Mouse (Mus musculus) liver, postnatal 0 days (tissue): ENCODE data around the gene Disp1.

Experiments used
- CTCF ChIP-seq: sonication (generic); IDR thresholded peaks from 2 replicates; pipeline ENCODE4 v1.5.1; 2016; ENCODE audit warnings: antibody characterized with exemption, low read depth
- EP300 ChIP-seq: IDR thresholded peaks from 2 replicates; pipeline ENCODE4 v1.6.1; 2016; ENCODE audit warnings: antibody characterized with exemption, low read depth, mild to moderate bottlenecking

DNA sequence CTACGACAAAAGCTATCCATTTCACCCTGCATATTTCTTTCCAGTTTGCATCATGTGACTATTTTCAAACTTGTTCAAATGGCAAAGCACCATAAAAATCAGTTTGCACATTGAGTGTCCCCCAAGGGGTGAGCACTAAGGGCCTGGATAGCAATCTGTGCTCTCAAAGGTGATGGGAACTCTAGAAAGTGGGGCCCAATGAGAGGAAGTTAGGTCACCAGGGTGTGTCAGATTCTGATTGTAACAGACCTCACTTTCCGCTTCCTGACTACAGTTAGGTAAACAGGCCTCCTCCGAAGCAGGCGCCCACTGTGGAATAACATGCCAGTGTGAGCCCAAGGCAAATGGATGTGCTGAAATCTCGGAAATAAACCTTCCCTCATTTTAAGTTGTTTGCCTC is 54.6 kb downstream of the Disp1 start:
- TF ChIP-seq CTCF (no peak), EP300 (no peak)
